Mouse (Mus musculus) myocyte (in vitro differentiated cells): ENCODE measurements around the gene Sdc4. TPM values are rescaled to one million over a fixed set of nuclear protein-coding genes. Genes with fewer than 3 reads are reported as not detected.

ENCODE experiments used
- H3K27me3 ChIP-seq: one replicate; pipeline ENCODE4 v1.6.1; 2011; ENCODE audit not compliant: control insufficient read depth, insufficient read depth, insufficient read length
- H3K36me3 ChIP-seq: one replicate; pipeline ENCODE4 v1.6.1; 2011; ENCODE audit not compliant: control insufficient read depth, insufficient read depth
- H3K4me2 ChIP-seq: one replicate; pipeline ENCODE4 v1.6.1; 2011; ENCODE audit warnings: low read depth, control low read depth
- H3K4me3 ChIP-seq: one replicate; pipeline ENCODE4 v1.5.1; 2011; ENCODE audit warnings: mild to moderate bottlenecking, control low read depth, moderate library complexity
- H3K79me2 ChIP-seq: one replicate; pipeline ENCODE4 v1.6.1; 2011; ENCODE audit not compliant: control insufficient read depth, insufficient read depth
- H3ac ChIP-seq: one replicate; pipeline ENCODE4 v1.6.1; 2011; ENCODE audit not compliant: control insufficient read depth, insufficient read length
- CEBPB ChIP-seq: IDR thresholded peaks from 2 replicates; pipeline ENCODE4 v1.6.1; 2011; ENCODE audit warnings: mild to moderate bottlenecking, moderate library complexity; ENCODE audit not compliant: poor library complexity, insufficient read depth, severe bottlenecking
- E2F4 ChIP-seq: IDR thresholded peaks from one replicate; pipeline ENCODE4 v1.6.1; 2011; ENCODE audit warnings: mild to moderate bottlenecking, control low read depth, moderate library complexity; ENCODE audit not compliant: insufficient read depth
- MAX ChIP-seq: IDR thresholded peaks from one replicate; pipeline ENCODE4 v1.6.1; 2011; ENCODE audit warnings: low read depth, mild to moderate bottlenecking, control low read depth
- MYOD1 ChIP-seq, 3 experiments: IDR thresholded peaks; one replicate each; pipeline ENCODE4 v1.6.1; 2011; ENCODE audit warnings: control low read depth in 2 of 3, low read depth in 2 of 3, mild to moderate bottlenecking in 2 of 3, moderate library complexity in 1 of 3; ENCODE audit not compliant: insufficient read length in 2 of 3, control insufficient read depth in 1 of 3
- MYOG ChIP-seq, 3 experiments: IDR thresholded peaks; one replicate each; pipeline ENCODE4 v1.6.1; 2011; ENCODE audit warnings: control low read depth in 2 of 3, low read depth in 2 of 3, mild to moderate bottlenecking in 2 of 3; ENCODE audit not compliant: insufficient read length in 2 of 3, control insufficient read depth in 1 of 3, insufficient read depth in 1 of 3
- POLR2A ChIP-seq: IDR thresholded peaks from one replicate; pipeline ENCODE4 v1.6.1; 2011; ENCODE audit warnings: low read depth, mild to moderate bottlenecking, control low read depth, moderate library complexity; ENCODE audit not compliant: insufficient read length
- POLR2AphosphoS2 ChIP-seq: IDR thresholded peaks from one replicate; pipeline ENCODE4 v1.6.1; 2011; ENCODE audit warnings: low read depth, control low read depth; ENCODE audit not compliant: insufficient read length
- REST ChIP-seq: IDR thresholded peaks from one replicate; pipeline ENCODE4 v1.6.1; 2011; ENCODE audit warnings: mild to moderate bottlenecking, control low read depth, moderate library complexity; ENCODE audit not compliant: insufficient read depth, insufficient read length
- SRF ChIP-seq: IDR thresholded peaks from one replicate; pipeline ENCODE4 v1.6.1; 2011; ENCODE audit warnings: low read depth; ENCODE audit not compliant: control insufficient read depth, insufficient read length
- TCF12 ChIP-seq: IDR thresholded peaks from one replicate; pipeline ENCODE4 v1.6.1; 2011; ENCODE audit warnings: mild to moderate bottlenecking, control low read depth; ENCODE audit not compliant: poor library complexity, insufficient read depth, severe bottlenecking
- TCF3 ChIP-seq: IDR thresholded peaks from one replicate; pipeline ENCODE4 v1.6.1; 2011; ENCODE audit warnings: low read depth, control low read depth; ENCODE audit not compliant: insufficient read length
- USF1 ChIP-seq: IDR thresholded peaks from one replicate; pipeline ENCODE4 v1.6.1; 2011; ENCODE audit warnings: low read depth, mild to moderate bottlenecking, control low read depth, moderate library complexity
- polyA plus RNA-seq: library from polyadenylated mRNA; unstranded; fragments of >200 nt; fragmentation: generic; extraction: Trizol; gene quantifications from one replicate; pipeline ENCODE4 v1.2.1, GENCODE M21; 2012; ENCODE audit warnings: missing spikeins

The Sdc4 gene
- polyA plus RNA-seq, 1 experiment = 52.4 TPM

GRCm38 (mm10) chr2:164417198-164417597 is 26.5 kb downstream of the Sdc4 start:
- H3ac ChIP-seq = no peak overlapping the region
- no peak overlapping the region for H3K4me3 ChIP-seq
- H3K79me2 ChIP-seq = no peaks in the 10 kb centered on the region
- TF ChIP-seq CEBPB = no peak
- TF ChIP-seq POLR2A = no peak
- TF ChIP-seq MYOD1 (IDR thresholded peaks at IDR 0.05; ENCODE audit: control insufficient read depth in 1 of 3, insufficient read length in 2 of 3, low read depth in 2 of 3) = no peak
- no peak for TF ChIP-seq E2F4
- no peak for TF ChIP-seq REST
- no peak for TF ChIP-seq POLR2AphosphoS2
- no peak for TF ChIP-seq TCF3
- TF ChIP-seq SRF = no peak
- TF ChIP-seq MYOG (IDR thresholded peaks at IDR 0.05; ENCODE audit: control insufficient read depth in 1 of 3, insufficient read depth in 1 of 3, insufficient read length in 2 of 3, low read depth in 2 of 3) = no peak
- no peak for TF ChIP-seq MAX
- no peak for TF ChIP-seq TCF12
- no peak for TF ChIP-seq USF1
- H3K27me3 ChIP-seq = no peaks in the 10 kb centered on the region
- H3K4me2 ChIP-seq = no peak overlapping the region
- no peaks in the 10 kb centered on the region for H3K36me3 ChIP-seq

DNA sequence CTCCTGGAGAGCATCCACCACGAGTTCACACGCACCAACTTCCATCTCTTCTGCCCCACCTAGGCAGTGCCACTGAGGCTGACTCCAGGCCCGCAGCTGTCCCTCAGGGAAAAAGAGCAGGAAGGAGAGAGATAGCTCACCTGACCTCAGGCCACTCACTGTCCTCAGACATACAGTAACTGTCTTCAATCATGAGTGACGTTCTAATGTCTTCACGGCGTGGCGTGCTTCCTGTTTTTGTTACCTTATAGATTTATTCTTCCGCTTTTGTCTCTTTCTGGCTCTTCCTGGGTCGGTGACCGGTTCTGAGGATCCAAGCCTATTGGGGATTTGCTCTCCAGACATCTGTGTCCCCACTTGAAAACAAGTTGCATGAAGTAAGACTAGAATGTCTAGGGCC is 29.1 kb downstream of the Sdc4 start:
- Histone ChIP-seq H3K27me3 (peaks cover 16% of the 10 kb centered on the region), H3K4me2 (no peak overlapping the region), H3ac (no peak overlapping the region), H3K79me2 (no peaks in the 10 kb centered on the region), H3K36me3 (no peaks in the 10 kb centered on the region), H3K4me3 (no peak overlapping the region)
- no peak for TF ChIP-seq POLR2AphosphoS2
- TF ChIP-seq CEBPB = no peak
- no peak for TF ChIP-seq TCF12
- no peak for TF ChIP-seq TCF3
- no peak for TF ChIP-seq E2F4
- no peak for TF ChIP-seq MYOD1 (IDR thresholded peaks at IDR 0.05; ENCODE audit: control insufficient read depth in 1 of 3, insufficient read length in 2 of 3, low read depth in 2 of 3)
- TF ChIP-seq REST = no peak
- no peak for TF ChIP-seq SRF
- no peak for TF ChIP-seq POLR2A
- TF ChIP-seq MYOG (IDR thresholded peaks at IDR 0.05; ENCODE audit: control insufficient read depth in 1 of 3, insufficient read depth in 1 of 3, insufficient read length in 2 of 3, low read depth in 2 of 3) = no peak
- no peak for TF ChIP-seq MAX

DNA sequence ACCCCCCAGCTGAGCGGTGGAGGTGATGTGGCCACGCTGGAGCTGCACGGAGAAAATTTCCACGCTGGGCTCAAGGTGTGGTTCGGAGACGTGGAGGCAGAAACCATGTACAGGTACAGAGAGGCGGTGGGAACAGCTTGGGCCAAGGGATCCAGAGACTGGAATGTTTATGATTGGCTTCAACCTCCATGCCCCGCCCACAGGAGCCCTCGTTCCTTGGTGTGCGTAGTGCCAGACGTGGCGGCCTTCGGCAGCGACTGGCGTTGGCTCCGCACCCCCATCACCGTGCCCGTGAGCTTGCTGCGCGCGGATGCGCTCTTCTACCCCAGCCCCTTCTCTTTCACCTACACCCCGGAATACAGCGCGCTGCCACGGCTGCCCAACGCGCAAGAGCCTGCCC is 29.5 kb downstream of the Sdc4 start:
- Histone ChIP-seq H3K4me3 (no peak overlapping the region), H3K27me3 (peaks cover 16% of the 10 kb centered on the region), H3K4me2 (no peak overlapping the region), H3K36me3 (no peaks in the 10 kb centered on the region), H3ac (no peak overlapping the region), H3K79me2 (no peaks in the 10 kb centered on the region)
- TF ChIP-seq REST = no peak

DNA sequence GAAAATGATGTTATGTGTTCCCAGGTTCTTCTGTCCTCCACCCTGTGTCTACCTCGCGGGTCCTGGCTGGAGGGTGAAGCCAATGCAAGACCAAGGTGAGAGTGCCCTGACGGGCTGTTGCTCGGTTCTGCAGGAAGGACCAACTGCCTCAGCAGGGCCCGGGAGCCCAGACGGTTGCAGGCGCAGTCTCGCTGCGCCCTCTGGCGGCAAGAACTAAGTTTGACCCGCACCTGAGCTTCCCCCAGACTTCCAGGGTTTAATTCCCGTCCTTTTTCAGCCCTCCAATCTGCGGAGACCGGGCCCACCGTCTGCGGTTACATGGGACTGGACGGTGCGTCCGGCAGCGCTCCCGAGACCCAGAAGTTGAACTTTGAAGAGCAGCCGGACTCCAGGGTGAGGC is 36.0 kb downstream of the Sdc4 start:
- Histone ChIP-seq H3K36me3 (no peaks in the 10 kb centered on the region), H3K4me2 (peak overlapping the region; percentile 50), H3K27me3 (peaks cover 47% of the 10 kb centered on the region), H3K4me3 (no peak overlapping the region), H3K79me2 (no peaks in the 10 kb centered on the region), H3ac (no peak overlapping the region)
- TF ChIP-seq MYOD1 (IDR thresholded peaks at IDR 0.05; ENCODE audit: control insufficient read depth in 1 of 3, insufficient read length in 2 of 3, low read depth in 2 of 3) = no peak
- no peak for TF ChIP-seq USF1
- TF ChIP-seq POLR2AphosphoS2 = no peak
- TF ChIP-seq E2F4 = no peak
- no peak for TF ChIP-seq CEBPB
- no peak for TF ChIP-seq POLR2A
- no peak for TF ChIP-seq MAX
- TF ChIP-seq SRF = no peak

- TF ChIP-seq REST (no peak), E2F4 (no peak), MAX (no peak), CEBPB (no peak), POLR2AphosphoS2 (no peak), SRF (no peak), TCF3 (no peak), USF1 (no peak)
- Histone ChIP-seq H3K4me2 (no peak overlapping the region), H3K27me3 (peaks cover 52% of the 10 kb centered on the region), H3ac (no peak overlapping the region), H3K4me3 (no peak overlapping the region), H3K36me3 (no peaks in the 10 kb centered on the region), H3K79me2 (no peaks in the 10 kb centered on the region)
These were observed 38.2 kb downstream of the Sdc4 start for GRCm38 (mm10) chr2:164405519-164405918.
